Mouse (Mus musculus) CD4-positive, CD25-positive, alpha-beta regulatory T cell, adult 2 months (primary cell): ENCODE results near the gene Mtfr2.

Source experiments
- DNase-seq: peaks from one replicate; pipeline ENCODE4 v3.0.0-alpha.2; 2012; ENCODE audit warnings: low read depth, low spot score

The Mtfr2 gene

DNA sequence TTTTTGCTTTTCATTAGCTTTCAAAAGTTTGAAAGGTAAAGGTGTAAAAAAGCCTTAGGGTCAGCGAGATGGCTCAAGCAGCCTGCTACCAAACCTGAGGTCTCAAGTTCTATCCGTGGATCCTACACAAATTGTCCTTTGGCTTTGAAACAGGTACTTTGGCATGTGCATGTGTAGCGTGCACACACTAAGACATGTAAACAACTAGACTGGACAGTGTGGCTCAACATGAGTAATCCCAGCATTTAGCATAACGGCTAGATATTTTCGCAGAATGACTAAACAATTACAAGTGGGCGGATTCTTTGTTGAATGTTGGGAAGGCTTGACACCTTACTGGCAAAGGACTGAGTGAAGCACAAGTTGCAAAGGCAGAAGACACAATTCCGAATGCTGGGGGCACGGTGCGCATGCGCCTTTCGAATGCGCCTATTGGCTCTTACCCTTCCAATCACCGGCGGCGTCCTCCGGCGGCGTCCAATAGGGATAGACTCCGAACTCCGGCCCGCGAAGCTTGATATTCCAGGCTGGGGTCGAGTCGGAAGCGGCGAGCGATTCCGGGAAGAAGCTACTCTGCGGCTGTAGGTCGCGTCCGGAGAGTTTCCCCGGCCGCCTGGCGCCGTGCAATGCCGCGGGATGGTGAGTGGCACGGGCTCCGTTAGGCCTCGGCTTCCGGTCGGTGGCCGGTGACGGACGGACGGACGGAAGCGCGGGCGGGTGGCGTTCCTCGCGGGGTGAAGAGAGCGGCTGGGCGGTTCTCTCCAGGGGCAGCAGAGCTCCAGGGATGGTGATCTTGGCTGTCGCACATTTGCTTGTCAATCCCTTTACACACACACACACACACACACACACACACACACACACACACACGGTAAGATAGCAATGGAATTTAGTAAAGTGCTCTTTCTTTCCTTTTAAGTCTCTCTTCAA is at the start of gene Mtfr2:
TSS of gene Mtfr2 (plus strand) at position 486 of the 930 bp plus-strand sequence.
- DNase-seq = peak; percentile 95

DNA sequence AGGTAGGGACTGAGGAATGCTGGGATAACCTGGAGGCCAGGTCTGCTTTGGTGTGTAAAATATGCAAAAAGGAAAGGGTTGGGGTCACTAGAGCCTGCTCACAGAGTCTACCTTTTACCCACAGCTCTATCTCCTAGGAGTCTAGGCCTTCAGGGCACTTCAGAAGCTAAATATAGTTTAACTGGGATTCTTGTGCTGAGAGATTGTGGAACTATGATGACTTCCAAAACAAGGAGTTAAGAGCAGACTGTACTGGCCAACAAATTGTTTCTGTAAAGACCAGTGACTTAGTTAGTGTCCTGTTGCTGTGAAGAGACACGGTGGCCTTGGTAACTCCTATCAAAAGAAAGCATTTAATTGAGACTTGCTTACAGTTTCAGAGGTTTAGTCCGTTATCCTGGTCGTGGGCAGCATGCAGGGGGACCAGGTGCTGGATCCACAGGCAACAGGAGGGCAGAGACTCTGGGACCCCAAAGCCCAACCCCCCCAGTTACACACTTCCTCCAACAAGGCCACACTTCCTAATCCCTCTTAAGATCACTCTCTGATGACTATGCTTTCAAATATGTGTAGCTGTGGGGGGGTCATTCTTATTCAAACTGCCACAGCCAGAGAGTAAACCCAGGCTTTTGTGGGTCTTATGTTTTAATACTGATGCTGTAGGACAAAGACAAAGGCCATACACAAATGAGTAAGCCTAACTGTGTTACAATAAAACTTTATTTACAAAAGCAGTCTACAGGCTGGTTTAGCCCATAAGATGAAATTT is 49.2 kb upstream of the Mtfr2 start:
- DNase-seq = no peak

DNA sequence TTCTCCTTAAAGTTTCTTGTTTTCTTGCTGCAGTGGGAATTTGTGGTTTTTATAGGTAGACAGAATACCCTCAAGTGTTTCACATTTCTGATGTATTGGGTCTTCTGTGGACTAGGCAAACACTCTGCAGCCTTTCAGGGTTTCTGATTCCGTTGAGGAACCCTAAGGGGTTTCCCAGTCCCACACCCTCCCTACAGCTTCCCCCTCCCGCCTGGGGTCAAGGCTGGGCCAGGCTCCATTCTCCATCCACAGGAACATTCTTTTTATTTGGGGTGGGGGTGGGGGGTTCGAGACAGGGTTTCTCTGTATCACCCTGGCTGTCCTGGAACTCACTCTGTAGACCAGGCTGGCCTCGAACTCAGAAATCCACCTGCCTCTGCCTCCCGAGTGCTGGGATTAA is 48.5 kb upstream of the Mtfr2 start:
- DNase-seq = no peak

DNA sequence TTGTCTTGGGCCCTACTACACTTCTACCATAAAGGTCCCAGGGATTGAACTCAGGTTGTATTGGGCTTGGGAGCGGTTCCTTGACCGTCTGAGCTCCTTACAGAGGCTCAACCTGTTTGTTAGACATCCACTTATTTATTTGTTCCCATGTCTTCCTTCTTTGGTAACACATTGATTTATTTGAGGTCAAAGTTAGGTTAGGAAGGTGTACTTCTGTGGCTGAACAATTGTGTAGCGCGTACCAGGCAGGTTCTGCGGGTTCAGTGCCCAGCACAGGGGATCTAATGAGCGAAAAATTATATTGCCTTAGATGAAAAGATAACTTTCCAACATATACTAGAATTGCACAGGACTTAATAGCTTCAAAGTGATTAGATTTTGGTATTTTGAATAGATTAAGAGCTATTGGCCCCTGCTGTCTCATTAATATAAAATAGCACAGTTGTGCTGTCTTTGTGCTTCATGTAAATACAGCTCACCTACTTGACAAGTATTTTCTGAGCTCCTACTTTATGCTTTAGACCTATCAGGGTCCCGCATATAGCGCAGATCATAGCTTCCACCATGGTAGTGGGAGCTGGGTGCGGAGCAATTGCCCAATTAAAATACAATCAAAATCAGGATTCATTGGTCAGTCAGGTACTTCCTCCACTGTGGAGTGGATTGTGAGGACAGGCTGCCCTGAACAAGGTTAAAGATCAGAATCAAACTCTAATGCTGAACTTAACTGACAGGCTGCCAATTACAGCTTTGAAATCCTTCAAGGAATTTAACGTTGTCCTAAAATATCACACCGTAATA is 36.4 kb upstream of the Mtfr2 start:
- peak; percentile 4 for DNase-seq

DNA sequence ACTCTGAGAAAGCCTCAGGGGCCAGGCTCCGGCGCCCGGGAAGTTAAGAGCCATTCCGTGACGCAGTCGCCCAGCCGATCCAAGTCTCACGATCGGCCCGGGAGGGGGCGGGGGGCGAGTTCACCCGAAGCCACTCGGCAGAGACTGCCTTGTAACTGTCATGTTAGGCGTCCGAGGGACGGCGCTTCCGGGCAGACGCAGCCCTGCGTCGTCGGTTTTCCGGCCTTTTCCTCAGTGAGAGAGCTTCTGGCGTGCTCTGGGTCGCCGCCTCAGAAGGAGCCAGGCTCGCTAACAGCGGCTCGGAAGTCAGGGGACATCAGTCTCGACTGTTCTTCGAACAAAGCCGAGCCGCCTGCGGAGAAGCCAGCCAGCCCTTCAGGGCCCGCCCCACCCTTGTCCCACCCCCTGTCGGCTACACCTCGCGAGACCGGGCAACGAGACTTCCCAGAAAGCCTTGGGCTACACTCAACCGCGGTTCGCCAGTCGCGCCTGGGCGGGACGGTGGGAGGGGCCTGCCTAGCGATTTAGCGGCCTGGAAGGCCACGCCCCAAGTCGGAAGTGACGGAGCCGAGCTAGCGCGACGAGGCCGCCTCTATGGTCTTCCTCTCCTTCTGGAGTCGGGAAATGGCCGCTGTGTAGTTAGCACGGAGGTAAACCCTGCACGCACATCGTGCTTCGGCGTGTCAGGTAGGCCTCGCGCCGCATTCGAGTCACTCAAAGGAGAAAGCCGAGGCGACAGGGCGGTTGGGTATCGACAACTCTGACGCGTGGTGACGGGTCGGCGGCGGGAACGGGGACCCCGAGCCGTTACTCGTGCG is 35.4 kb upstream of the Mtfr2 start, which contains the start of gene Bclaf1:
TSS of gene Bclaf1 (plus strand) at position 552 of the 818 bp plus-strand sequence.
- peak; percentile 100 for DNase-seq

DNA sequence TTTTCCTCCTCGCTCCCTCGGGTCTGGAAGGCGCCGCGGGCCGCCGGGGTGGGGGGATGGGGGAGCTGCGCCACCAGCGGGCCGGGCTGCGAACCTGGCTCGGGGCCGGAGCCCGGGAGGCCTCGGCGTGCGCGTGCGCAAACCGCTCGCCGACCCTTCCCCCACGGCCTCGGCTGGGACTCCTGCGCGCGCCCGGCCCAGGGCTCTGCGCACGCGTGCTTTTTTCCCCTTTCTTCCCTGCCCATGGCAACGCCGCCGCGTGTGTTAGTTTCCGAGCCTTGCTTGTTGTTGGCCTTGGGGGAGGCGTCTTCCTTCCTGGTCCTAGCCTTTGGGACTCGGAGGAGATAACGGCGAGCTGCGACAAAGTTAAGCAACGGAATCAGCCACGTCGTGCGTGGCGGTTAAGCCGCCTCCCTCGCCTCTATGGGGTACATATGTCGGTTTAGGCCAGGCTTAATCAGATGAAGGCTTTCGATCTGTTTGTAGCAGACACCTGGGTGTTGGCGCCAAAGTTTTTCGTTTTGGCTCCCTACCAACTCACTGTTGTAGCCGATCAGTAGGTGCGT is 34.8 kb upstream of the Mtfr2 start:
- DNase-seq = peak; percentile 95

DNA sequence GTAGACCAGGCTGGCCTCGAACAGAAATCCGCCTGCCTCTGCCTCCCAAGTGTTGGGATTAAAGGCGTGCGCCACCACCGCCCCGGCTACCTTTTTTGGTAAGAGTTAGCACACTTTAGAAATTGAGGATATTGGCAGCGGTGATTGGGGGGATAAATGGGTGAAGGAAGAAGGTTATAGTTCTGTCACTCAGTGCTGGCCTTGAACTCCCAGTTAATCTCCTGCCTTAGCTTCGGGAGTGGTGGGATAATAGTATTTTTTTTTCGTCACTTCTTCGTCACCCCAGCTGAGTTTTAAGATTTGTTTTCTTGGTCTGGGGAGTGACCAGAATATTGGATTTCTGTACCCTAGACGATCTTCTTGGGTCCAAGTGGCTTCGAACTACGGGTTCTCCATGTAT is 34.1 kb upstream of the Mtfr2 start:
- DNase-seq = peak; percentile 9

DNA sequence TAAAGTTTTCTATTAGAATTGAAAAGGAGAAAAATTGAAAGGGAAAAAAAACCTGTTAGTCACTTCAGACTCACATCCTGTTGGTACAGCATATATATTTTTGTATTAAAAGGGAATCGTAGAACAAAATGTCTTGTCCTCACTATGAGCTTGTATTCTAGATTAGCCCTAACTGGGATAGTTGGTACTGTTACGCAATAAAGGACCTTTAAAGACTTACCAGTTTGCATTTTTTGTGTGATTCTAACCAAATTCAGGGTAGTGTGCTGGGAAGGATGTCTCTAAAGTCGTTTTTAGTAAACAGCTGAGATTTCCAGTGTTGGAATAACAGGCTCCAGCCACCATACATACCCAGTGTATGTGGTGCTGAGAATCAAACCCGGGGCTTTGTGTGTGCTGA is 33.6 kb upstream of the Mtfr2 start:
- DNase-seq = no peak

DNA sequence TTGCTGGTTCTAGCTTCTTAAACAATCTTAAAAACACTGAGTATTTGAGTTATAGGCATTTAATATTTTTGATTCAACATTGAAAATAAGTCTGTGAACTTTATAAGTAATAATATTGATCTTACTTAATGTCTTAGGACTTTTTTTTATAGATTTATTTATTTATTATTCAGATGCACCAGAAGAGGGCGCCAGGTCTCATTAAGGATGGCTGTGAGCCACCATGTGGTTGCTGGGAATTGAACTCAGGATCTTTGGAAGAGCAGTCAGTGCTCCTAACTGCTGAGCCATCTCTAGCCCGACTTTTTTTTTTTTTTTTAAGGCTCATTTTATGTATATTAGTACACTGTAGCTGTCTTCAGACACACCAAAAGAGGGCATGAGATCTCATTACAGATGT is 32.8 kb upstream of the Mtfr2 start:
- peak; percentile 73 for DNase-seq

DNA sequence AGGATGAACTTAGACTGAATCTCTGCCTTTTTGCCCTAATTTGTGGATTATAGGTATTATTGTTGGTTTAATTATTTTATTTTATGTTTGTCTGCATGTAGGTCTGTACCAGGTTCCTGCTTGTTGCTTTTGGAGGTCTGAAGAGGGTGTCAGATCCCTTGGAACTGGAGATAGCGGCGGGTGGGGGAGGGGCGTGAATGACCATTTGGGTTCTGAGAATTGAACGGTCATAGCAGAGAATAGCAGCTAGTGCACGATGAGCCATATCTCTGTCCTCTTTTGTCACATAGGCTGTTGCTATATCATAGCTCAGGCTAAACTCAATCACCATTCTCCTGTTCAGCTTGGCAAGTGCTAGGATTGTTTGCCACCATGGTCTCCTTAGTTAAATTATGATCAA is 30.1 kb upstream of the Mtfr2 start:
- no peak for DNase-seq

DNA sequence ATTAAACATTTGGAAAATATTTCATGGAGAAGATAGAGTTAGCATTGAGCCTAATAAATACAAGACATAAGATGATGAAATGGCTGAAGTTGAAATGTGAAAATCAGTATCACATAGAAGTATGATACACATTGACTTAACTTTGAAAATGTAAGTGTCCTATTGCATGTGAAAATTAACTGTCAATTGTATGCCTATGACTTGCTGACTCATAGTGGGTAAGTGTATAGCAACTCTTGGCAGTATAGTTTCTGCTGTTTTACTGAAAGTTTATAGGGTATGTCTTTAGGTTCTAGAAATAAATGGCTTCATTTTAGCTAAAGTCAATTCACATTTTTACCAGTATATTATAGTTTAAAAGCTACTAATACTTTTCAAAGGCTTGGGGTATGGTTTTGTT is 21.3 kb upstream of the Mtfr2 start:
- no peak for DNase-seq

DNA sequence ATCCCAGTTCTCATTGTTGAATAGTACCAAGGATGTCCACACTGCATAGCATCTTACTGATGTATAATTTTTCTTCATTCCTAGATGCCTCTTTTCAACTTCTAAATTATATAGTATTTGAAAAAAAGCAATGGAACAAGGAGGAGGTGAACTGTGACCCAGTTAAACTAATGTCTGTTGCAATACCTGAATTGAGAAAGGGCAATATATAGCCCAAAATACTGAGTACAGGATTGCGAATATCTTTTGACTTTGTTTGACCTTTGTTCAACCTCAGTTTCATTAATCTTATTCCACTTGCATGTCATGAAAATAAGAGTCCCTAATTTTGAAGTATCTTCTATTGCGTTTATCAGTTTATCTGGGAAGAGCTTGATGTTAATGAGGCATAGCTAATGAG is 16.3 kb upstream of the Mtfr2 start:
- no peak for DNase-seq

DNA sequence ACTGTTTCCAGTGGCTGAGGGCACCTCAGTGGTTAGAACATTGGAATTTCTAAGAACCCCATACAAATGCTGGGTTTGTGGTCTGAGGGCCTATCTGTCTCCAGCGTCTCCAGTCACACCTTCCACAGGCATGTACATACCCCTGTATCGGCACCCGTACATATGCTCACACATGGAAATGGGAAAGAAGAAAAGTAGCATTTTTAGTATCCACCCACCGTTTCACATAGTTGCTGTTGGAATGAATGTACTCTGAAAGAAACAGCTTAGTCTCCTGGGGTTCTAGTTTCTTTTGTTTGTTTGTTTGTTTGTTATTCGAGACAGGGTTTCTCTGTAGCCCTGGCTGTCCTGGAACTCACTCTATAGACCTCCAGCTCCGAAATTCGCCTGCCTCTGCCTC is 9.7 kb upstream of the Mtfr2 start:
- no peak for DNase-seq

DNA sequence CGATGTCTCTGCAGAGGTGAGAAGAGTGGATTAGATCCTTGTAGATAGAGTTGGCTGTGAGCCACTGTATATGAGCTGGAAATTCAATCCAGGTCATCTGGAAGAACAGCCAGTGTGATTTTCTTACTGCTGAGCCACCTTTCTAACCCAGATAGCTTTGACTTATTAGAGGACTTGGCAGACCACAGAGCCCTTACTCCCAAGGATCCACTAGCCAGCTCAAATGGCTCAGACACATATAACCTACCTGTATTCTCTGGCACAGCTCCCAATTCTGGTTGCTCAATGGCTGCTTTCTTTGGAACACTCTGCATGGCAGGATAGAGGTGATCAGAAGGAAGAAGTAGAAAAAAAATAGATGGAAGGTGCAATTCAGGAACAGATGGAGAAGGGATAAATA is 1.8 kb upstream of the Mtfr2 start:
- DNase-seq = no peak

DNA sequence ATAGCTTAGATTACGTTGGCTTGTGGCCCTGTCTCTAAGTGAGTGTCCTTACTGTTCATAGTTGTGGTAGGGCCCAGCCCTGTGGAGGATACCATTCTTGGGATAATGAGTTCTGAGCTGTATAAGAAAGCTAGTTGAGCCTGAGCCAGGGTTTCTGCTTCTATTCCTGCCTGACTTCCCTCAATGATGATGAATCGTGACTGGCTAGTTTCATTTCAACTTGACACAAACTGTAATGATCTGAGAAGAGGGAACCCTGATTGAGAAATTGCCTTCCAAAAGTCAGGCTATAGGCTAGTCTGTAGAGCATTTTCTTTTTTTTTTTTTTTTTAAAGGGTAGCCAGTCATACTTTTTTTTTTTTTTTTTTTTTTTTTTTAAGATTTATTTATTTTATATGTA is 1.3 kb downstream of the Mtfr2 start:
- DNase-seq = no peak

DNA sequence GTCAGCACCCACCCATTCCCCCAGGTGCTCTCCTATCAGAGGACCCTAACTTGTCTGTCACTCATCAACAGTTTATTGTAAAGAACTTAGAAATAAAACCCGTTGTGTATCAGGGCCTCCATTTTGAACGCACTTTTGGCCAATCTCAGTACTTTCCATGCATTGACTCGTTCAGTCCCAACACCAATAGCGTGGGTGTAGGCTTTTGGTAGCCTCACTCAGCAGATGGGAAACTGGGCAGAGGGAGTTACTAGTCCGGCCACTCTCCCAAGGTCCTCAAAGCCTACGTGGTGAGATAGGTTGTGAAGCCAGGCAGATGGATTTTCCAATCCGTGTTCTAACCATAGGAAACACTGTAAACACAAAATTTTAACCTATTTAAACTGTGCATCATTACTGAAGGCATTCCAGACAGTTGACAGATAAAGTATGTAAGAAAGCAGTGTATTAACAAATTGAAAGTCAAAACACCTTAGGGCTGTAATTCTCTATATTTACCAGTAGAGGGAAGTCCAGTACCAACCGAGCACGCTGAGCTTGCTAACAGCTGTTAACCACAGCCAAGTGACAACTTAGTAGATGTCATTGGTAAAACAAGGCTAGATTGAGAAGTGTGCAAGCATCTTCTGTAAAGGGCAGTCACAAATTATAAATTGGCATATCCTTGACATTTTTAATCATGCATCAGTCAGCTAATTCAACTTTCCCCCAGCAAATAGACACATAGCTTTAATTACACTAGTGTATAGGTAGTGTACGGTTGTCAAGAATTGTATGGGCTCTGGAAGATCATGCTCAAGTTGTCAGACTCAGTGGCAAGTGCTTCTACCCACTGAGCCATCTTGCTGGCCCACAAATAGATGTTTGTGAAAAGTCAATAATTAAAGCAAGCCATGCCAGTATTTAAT is 14.2 kb downstream of the Mtfr2 start:
- DNase-seq = peak; percentile 66

DNA sequence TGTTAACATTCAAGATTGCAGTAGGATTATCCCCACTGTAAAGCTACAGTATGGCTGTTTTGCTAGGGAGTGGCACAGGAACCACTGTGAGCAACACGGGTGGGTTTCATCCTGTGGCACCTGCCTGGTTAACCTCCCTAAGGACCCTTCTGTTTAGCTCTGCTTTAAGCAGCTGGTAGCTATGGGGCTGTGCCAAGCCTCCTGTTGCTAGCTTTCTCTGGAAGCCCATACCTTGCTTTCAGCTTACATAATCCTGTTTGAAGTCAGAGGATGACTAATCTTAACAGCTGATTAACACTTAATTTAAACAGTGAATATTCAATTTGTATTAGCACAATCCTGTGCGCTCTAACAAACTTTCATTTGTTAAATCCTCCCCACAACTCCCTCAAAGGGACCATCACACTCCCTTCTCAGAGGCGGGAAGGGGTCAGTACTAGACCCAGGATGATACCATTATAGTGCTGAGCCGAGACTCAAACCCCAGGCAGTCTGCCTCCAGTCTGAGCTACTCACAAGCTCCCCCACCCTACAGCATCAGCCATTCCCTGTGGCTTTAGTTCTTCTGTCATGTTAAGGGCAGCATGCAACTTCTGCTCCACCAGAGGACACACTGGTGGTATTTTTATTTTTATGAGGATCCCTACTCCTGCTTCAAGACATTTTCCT is 15.0 kb downstream of the Mtfr2 start:
- no peak for DNase-seq

DNA sequence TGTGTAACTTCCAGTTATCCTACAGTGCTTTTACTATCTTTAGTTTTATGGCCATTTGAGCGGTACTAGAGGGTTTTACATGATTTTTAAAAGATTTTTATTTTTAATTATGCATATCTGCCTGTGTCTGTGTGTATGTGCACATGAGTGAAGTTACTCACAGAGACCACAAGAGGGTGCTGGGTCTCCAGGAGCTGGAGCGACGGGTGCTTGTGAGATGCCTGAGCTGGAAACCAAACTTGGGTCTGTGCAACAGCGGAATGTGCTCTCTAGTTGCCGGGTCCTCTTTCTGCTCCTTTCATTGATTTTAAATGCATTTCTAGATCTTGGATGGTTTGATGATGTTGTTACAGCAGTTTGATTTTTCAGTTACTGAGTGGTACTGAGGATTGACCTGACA is 24.5 kb downstream of the Mtfr2 start:
- DNase-seq = no peak

DNA sequence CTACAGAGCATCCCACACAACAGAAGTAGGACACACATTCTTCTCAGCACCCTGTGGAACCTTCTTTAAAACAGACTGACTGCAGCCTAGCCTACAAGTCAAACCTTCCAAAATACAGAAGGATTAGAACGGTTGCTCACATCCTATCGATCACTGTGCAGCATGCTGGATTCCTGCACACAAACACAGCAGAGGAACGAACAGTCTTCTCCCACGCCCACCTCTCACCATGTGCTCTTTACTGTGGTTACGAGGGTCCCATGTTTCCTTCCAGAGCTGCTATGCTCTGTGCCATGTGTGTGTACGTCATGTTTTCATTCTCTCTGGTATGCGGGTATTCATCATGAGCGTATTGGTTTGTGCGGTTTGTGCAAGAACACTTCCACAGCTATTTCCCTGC is 30.1 kb downstream of the Mtfr2 start:
- no peak for DNase-seq
